ENCODE assay signal across 9 mouse cellular contexts in the genomic region with DNA sequence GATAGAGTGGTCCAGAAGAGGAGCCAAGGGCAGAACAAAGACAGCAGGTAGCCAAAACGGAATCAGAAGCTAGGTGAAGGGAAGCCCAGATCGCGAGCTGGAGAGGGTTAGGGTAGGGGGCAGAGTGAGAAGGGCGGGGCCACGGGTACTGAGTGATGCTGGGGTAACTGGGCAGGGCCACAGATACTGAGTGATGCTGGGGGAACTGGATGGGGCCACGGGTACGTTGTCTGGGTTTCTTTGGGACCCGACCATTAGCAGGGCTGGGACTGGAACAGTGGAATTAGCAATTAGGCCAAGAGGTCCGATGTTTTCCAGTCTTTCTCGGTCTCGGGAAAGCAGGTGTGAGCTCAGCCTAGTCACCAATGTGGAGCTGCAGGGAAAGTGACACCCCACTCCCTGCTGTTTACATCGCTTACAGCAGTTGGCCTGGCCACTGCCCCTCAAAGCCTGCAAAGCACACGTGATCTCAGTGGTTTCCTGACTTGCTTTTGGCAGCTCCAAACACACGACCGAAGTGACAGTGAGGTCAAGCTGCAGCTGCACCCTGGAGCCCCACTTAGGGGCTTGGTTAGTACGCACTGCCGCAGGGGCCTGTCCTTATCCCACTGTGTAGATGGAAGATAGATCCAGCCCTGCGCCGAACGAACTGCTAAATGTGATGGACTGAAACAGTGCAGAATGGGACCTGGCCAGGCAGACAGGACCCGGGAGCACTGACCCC. TPM values are rescaled to one million over a fixed set of nuclear protein-coding genes. Genes with fewer than 3 reads are reported as not detected.
A peak's percentile ranks its signal among the peaks of the same experiment; 100 is the strongest.
DNase-seq lines count a peak whose midpoint lies in the region; ATAC-seq lines count a peak whose summit lies in the region.
"Had no signal": no experiment of that assay in that cellular context is flagged by ENCODE, and none has a peak within 500 bp of the region (broad histone marks: within the 10 kb centered on the region; RNA-seq: fewer than 3 reads in every experiment).

No protein-coding gene starts in this region.

- no peak overlapping the region for H3K4me3 ChIP-seq in embryonic facial prominence, embryonic 10.5 days
- peak overlapping the region; percentile 87 for H3K4me3 ChIP-seq in megakaryocyte, embryonic 14.5 days (replicated peaks)
- no peak overlapping the region for H3K4me3 ChIP-seq in hindbrain, embryonic 11.5 days (ENCODE audit: low read depth, low read length)
- H3K4me3 ChIP-seq in forebrain, embryonic 15.5 days = no peak overlapping the region

- ATAC-seq in hindbrain, embryonic 11.5 days (ENCODE audit: low FRiP score) = no peak
- no peak for ATAC-seq in forebrain, embryonic 15.5 days (replicated peaks)

- H3K36me3 ChIP-seq in embryonic facial prominence, embryonic 10.5 days (replicated peaks) = peaks cover 30% of the 10 kb centered on the region
- H3K36me3 ChIP-seq in megakaryocyte, embryonic 14.5 days (replicated peaks; ENCODE audit: low read length) = peaks cover 65% of the 10 kb centered on the region
- H3K36me3 ChIP-seq in hindbrain, embryonic 11.5 days (ENCODE audit: control insufficient read depth, insufficient read depth, low read length) = no peaks in the 10 kb centered on the region
- no peaks in the 10 kb centered on the region for H3K36me3 ChIP-seq in forebrain, embryonic 15.5 days

- DNase-seq in embryo, embryonic 11 days = peak; percentile 34
- no peak for DNase-seq in embryo, embryonic 10.5 days (ENCODE audit: low spot score)
- DNase-seq in embryonic facial prominence, embryonic 10.5 days (ENCODE audit: low spot score) = no peak
- peak; percentile 68 to 69 for DNase-seq in kidney, postnatal 36 days
- no peak for DNase-seq in right cerebral cortex, postnatal 36 days (ENCODE audit: low spot score in 2 of 2)
- no peak for DNase-seq in hindbrain, embryonic 11.5 days (ENCODE audit: low spot score)

- H3K4me1 ChIP-seq in embryonic facial prominence, embryonic 10.5 days = peaks cover 57% of the 10 kb centered on the region
- peaks cover 85% of the 10 kb centered on the region for H3K4me1 ChIP-seq in megakaryocyte, embryonic 14.5 days
- peaks cover 5% of the 10 kb centered on the region for H3K4me1 ChIP-seq in hindbrain, embryonic 11.5 days (replicated peaks; ENCODE audit: control insufficient read depth, insufficient read depth, low read length)
- H3K4me1 ChIP-seq in forebrain, embryonic 15.5 days = peaks cover 15% of the 10 kb centered on the region

- H3K9me3 ChIP-seq in embryonic facial prominence, embryonic 10.5 days = no peaks in the 10 kb centered on the region
- H3K9me3 ChIP-seq in megakaryocyte, embryonic 14.5 days = no peaks in the 10 kb centered on the region
- H3K9me3 ChIP-seq in hindbrain, embryonic 11.5 days (ENCODE audit: control insufficient read depth, low read length) = no peaks in the 10 kb centered on the region
- H3K9me3 ChIP-seq in forebrain, embryonic 15.5 days = no peaks in the 10 kb centered on the region

- peaks cover 9% of the 10 kb centered on the region; the same call in 1 of the 2 replicates for H3K27me3 ChIP-seq in embryonic facial prominence, embryonic 10.5 days (replicated peaks; ENCODE audit: low read depth, poor library complexity, severe bottlenecking)
- H3K27me3 ChIP-seq in megakaryocyte, embryonic 14.5 days (replicated peaks) = no peaks in the 10 kb centered on the region
- no peaks in the 10 kb centered on the region for H3K27me3 ChIP-seq in hindbrain, embryonic 11.5 days (ENCODE audit: control insufficient read depth, insufficient read depth, low read length)
- no peaks in the 10 kb centered on the region for H3K27me3 ChIP-seq in forebrain, embryonic 15.5 days
- H3K27me3 ChIP-seq: CH12.LX had no signal

- peak overlapping the region; percentile 63 for H3K27ac ChIP-seq in embryonic facial prominence, embryonic 10.5 days (replicated peaks)
- no peak overlapping the region for H3K27ac ChIP-seq in hindbrain, embryonic 11.5 days (ENCODE audit: low read depth, low read length)
- H3K27ac ChIP-seq in forebrain, embryonic 15.5 days (replicated peaks) = no peak overlapping the region

- WGBS in embryonic facial prominence, embryonic 10.5 days = 51% methylated on average over 21 of the region's 21 CpGs
- 50% methylated on average over 21 of the region's 21 CpGs for WGBS in hindbrain, embryonic 11.5 days
- WGBS in forebrain, embryonic 15.5 days = 67% methylated on average over 21 of the region's 21 CpGs

- H3K9ac ChIP-seq in hindbrain, embryonic 11.5 days (ENCODE audit: low read depth, low read length) = no peak overlapping the region
- H3K9ac ChIP-seq in forebrain, embryonic 15.5 days (replicated peaks) = no peak overlapping the region

- H3K4me2 ChIP-seq in hindbrain, embryonic 11.5 days (replicated peaks; ENCODE audit: low read depth, low read length) = no peak overlapping the region
- no peak overlapping the region for H3K4me2 ChIP-seq in forebrain, embryonic 15.5 days (replicated peaks)

RNA-seq across cellular contexts. Expression of gene Agtrap, which starts 4.5 kb away (rescaled TPM):
- polyA plus RNA-seq in embryonic facial prominence, embryonic 10.5 days (2016; fragmentation: Nextera tagmentation; extraction: Ambion mirVana) = 13.2 and 14.8 TPM in 2 replicates
- polyA plus RNA-seq in megakaryocyte, embryonic 14.5 days (2012; ENCODE audit: insufficient read depth, low replicate concordance) = 16.5 and 50.7 TPM in 2 replicates
- polyA plus RNA-seq in hindbrain, embryonic 11.5 days (2014; fragmentation: Nextera tagmentation; extraction: Ambion mirVana) = 8.8 and 10.9 TPM in 2 replicates
- polyA plus RNA-seq in forebrain, embryonic 15.5 days (2015; fragmentation: Nextera tagmentation; extraction: Ambion mirVana) = 4.6 and 5.6 TPM in 2 replicates

RNA-seq across cellular contexts. Expression of gene Mthfr, which starts 44.5 kb away (rescaled TPM):
- polyA plus RNA-seq in embryonic facial prominence, embryonic 10.5 days (2016; fragmentation: Nextera tagmentation; extraction: Ambion mirVana) = 25.2 and 25.4 TPM in 2 replicates
- 3.5 and 7.0 TPM in 2 replicates for polyA plus RNA-seq in megakaryocyte, embryonic 14.5 days (2012; ENCODE audit: insufficient read depth, low replicate concordance)
- polyA plus RNA-seq in hindbrain, embryonic 11.5 days (2014; fragmentation: Nextera tagmentation; extraction: Ambion mirVana) = 18.0 and 19.6 TPM in 2 replicates
- polyA plus RNA-seq in forebrain, embryonic 15.5 days (2015; fragmentation: Nextera tagmentation; extraction: Ambion mirVana) = 16.6 and 17.1 TPM in 2 replicates

RNA-seq across cellular contexts. Expression of gene Clcn6, which starts 44.7 kb away (rescaled TPM):
- polyA plus RNA-seq in embryonic facial prominence, embryonic 10.5 days (2016; fragmentation: Nextera tagmentation; extraction: Ambion mirVana) = 10.3 and 12.0 TPM in 2 replicates
- polyA plus RNA-seq in megakaryocyte, embryonic 14.5 days (2012; ENCODE audit: insufficient read depth, low replicate concordance) = 2.4 and 3.5 TPM in 2 replicates
- polyA plus RNA-seq in hindbrain, embryonic 11.5 days (2014; fragmentation: Nextera tagmentation; extraction: Ambion mirVana) = 21.7 and 26.2 TPM in 2 replicates
- polyA plus RNA-seq in forebrain, embryonic 15.5 days (2015; fragmentation: Nextera tagmentation; extraction: Ambion mirVana) = 30.8 and 33.4 TPM in 2 replicates

RNA-seq across cellular contexts. Expression of gene Mad2l2, which starts 46.8 kb away (rescaled TPM):
- 63.3 and 67.3 TPM in 2 replicates for polyA plus RNA-seq in embryonic facial prominence, embryonic 10.5 days (2016; fragmentation: Nextera tagmentation; extraction: Ambion mirVana)
- polyA plus RNA-seq in megakaryocyte, embryonic 14.5 days (2012; ENCODE audit: insufficient read depth, low replicate concordance) = 26.0 and 35.6 TPM in 2 replicates
- polyA plus RNA-seq in hindbrain, embryonic 11.5 days (2014; fragmentation: Nextera tagmentation; extraction: Ambion mirVana) = 82.5 and 88.2 TPM in 2 replicates
- 123 and 127 TPM in 2 replicates for polyA plus RNA-seq in forebrain, embryonic 15.5 days (2015; fragmentation: Nextera tagmentation; extraction: Ambion mirVana)

RNA-seq across cellular contexts. Expression of gene Draxin, which starts 47.2 kb away (rescaled TPM):
- 1.5 and 2.4 TPM in 2 replicates for polyA plus RNA-seq in embryonic facial prominence, embryonic 10.5 days (2016; fragmentation: Nextera tagmentation; extraction: Ambion mirVana)
- 4.1 and 4.9 TPM in 2 replicates for polyA plus RNA-seq in megakaryocyte, embryonic 14.5 days (2012; ENCODE audit: insufficient read depth, low replicate concordance)
- 12.8 and 13.8 TPM in 2 replicates for polyA plus RNA-seq in hindbrain, embryonic 11.5 days (2014; fragmentation: Nextera tagmentation; extraction: Ambion mirVana)
- 21.2 TPM in 2 replicates for polyA plus RNA-seq in forebrain, embryonic 15.5 days (2015; fragmentation: Nextera tagmentation; extraction: Ambion mirVana)

Comparison
In these comparisons a context has a peak if more than half of its experiments do, and no peak if none do; other contexts are left out.
1. DNase-seq: peak in embryo, embryonic 11 days (single experiment) and kidney, postnatal 36 days (2 of 2); none in embryo, embryonic 10.5 days (single experiment), embryonic facial prominence, embryonic 10.5 days (single experiment), right cerebral cortex, postnatal 36 days (0 of 2) and hindbrain, embryonic 11.5 days (single experiment).